Mouse (Mus musculus): ENCODE measurements at regions not wholly inside any gene's neighbourhood (a gene's known extent, or its start where the extent isn't known, plus 50 kb on each side); places are given as distances from the start of the nearest gene placed in this dataset.

- Histone ChIP-seq H3K4me3 (replicated peaks; ENCODE audit: low read length) (no peak overlapping the region), H3K36me3 (ENCODE audit: insufficient read depth, low read length) (no peaks in the 10 kb centered on the region), H3K4me1 (replicated peaks; ENCODE audit: low read depth, low read length) (no peaks in the 10 kb centered on the region), H3K9me3 (ENCODE audit: low read length) (no peaks in the 10 kb centered on the region), H3K27me3 (ENCODE audit: insufficient read depth, low read length) (no peaks in the 10 kb centered on the region)
- no peak for TF ChIP-seq NANOG (IDR thresholded peaks at IDR 0.05; ENCODE audit: borderline replicate concordance, low read length)
- no peak for TF ChIP-seq CTCF (conservative IDR thresholded peaks at IDR 0.05; ENCODE audit: low read length)
- no peak for TF ChIP-seq POU5F1 (IDR thresholded peaks at IDR 0.05; ENCODE audit: borderline replicate concordance, low read length)
Measured at GRCm38 (mm10) chr11:37306656-37307055, 70.9 kb upstream of the Tenm2 start.

All from E14TG2a.4 (cell line).